Mouse (Mus musculus) heart, adult 8-10 months (tissue): ENCODE measurements around the gene Csad. TPM values are rescaled to one million over a fixed set of nuclear protein-coding genes. Genes with fewer than 3 reads are reported as not detected.

Experiments
- DNase-seq: peaks from one replicate; pipeline ENCODE4 v3.0.0; 2022; ENCODE audit warnings: low spot score
- total RNA-seq, 4 experiments: library from RNA; stranded (reverse); gene quantifications; 2 replicates each; pipeline ENCODE4 v1.2.4; 2022

Gene Csad
- total RNA-seq, 4 experiments from 2014 or later: 14.2 to 18.9 (median 16.2) TPM

- no peak for DNase-seq
These were observed 71.2 kb downstream of the Csad start for GRCm38 (mm10) chr15:102133314-102133713.

Other genes with a start within 250 kb of the Csad start
- gene Krt8, start 200.2 kb downstream of the Csad start, total RNA-seq: 1 to 10 TPM in 3 of 4 experiments, under 1 TPM in 1; 0.92 to 3.0 (median 1.5) TPM
- 1 to 10 TPM; 1.9 to 3.9 (median 2.5) TPM for gene Krt18, start 176.5 kb downstream of the Csad start, total RNA-seq
- 100 to 1,000 TPM; 161 to 190 (median 169) TPM for gene Eif4b, start 131.0 kb downstream of the Csad start, total RNA-seq
- 100 to 1,000 TPM; 123 to 146 (median 133) TPM for gene Tns2, start 104.3 kb downstream of the Csad start, total RNA-seq
- gene Spryd3, start 68.5 kb downstream of the Csad start, total RNA-seq: 10 to 100 TPM; 13.2 to 16.8 (median 15.6) TPM
- 10 to 100 TPM; 20.6 to 52.4 (median 26.0) TPM for gene Igfbp6, start 60.4 kb downstream of the Csad start, total RNA-seq
- gene Soat2, start 54.2 kb downstream of the Csad start, total RNA-seq: under 1 TPM in 3 of 4 experiments, not detected in 1; 0.11 to 0.13 (median 0.12) TPM
- 10 to 100 TPM; 31.5 to 40.0 (median 35.5) TPM for gene Zfp740, start 1.5 kb downstream of the Csad start, total RNA-seq
- gene Itgb7, start 27.2 kb upstream of the Csad start, total RNA-seq: 1 to 10 TPM in 2 of 4 experiments, under 1 TPM in 2; 0.82 to 3.2 (median 1.5) TPM
- gene Rarg, start 52.8 kb upstream of the Csad start, total RNA-seq: 10 to 100 TPM; 15.3 to 20.6 (median 17.3) TPM
- not detected for gene Gm9918, start 65.8 kb upstream of the Csad start, total RNA-seq
- gene Mfsd5, start 74.7 kb upstream of the Csad start, total RNA-seq: 10 to 100 TPM; 17.4 to 20.8 (median 18.7) TPM
- 1 to 10 TPM in 1 of 4 experiments, under 1 TPM in 3; 0.38 to 1.1 (median 0.93) TPM for gene Espl1, start 91.5 kb upstream of the Csad start, total RNA-seq
- gene Pfdn5, start 121.4 kb upstream of the Csad start, total RNA-seq: 100 to 1,000 TPM; 300 to 347 (median 339) TPM
- 10 to 100 TPM; 23.2 to 24.6 (median 24.5) TPM for gene Myg1, start 127.0 kb upstream of the Csad start, total RNA-seq
- 10 to 100 TPM in 3 of 4 experiments, 1 to 10 TPM in 1; 9.8 to 15.0 (median 12.5) TPM for gene Aaas, start 146.0 kb upstream of the Csad start, total RNA-seq
- not detected for gene Sp7, start 162.5 kb upstream of the Csad start, total RNA-seq
- gene Sp1, start 201.4 kb upstream of the Csad start, total RNA-seq: 10 to 100 TPM; 31.8 to 43.8 (median 38.7) TPM
- under 1 TPM; 0.19 to 1.00 (median 0.63) TPM for gene Amhr2, start 240.6 kb upstream of the Csad start, total RNA-seq